Mouse (Mus musculus): ENCODE results near the gene Acox1.

DNA sequence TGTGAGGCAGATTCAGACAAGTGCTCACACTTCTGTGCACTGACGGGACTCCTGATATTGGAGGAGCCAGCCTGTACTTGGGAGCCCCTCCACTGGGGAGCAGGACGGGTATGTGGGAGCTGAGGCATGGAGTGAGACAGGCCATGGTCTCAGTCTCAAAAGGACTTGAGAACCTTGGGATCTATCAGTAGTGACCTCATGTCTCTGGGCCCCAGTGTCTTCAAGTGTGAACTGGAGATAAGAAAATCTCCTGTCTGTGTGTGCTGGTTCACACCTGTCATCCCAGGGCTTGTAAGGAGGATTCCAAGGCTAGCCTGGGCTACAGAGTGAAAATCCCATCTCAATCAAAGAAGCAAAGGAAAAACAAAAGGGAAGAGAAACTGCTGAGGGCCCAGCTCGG lies 55.4 kb downstream of the Acox1 start:
- no peak for TF ChIP-seq CTCF (IDR thresholded peaks at IDR 0.05; ENCODE audit: low read depth)
- TF ChIP-seq EP300 (optimal IDR thresholded peaks at IDR 0.05), result no peak

Measured in stomach, postnatal 0 days (tissue).